Mouse (Mus musculus) MEL (cell line): ENCODE results near the gene Tjp1.

ENCODE experiments used
- BHLHE40 ChIP-seq: IDR thresholded peaks from 2 replicates; pipeline ENCODE4 v1.6.1; 2012; ENCODE audit warnings: low read depth, mild to moderate bottlenecking, inconsistent platforms, low read length, improper control_type of control experiment, borderline replicate concordance
- CHD1 ChIP-seq: IDR thresholded peaks from 2 replicates; pipeline ENCODE4 v1.6.1; 2012; ENCODE audit warnings: low read depth, mild to moderate bottlenecking, inconsistent platforms, low read length, improper control_type of control experiment
- CTCF ChIP-seq, 3 experiments: IDR thresholded peaks in 2 of 3; conservative IDR thresholded peaks in 1 of 3; 2 replicates each; pipeline ENCODE4 v1.5.1; 2011 to 2012; ENCODE audit warnings: low read length in 3 of 3, low read depth in 2 of 3, mild to moderate bottlenecking in 2 of 3, improper control_type of control experiment in 1 of 3, inconsistent platforms in 1 of 3, mixed read lengths in 1 of 3, moderate library complexity in 1 of 3; ENCODE audit not compliant: control insufficient read depth in 1 of 3, insufficient read depth in 1 of 3, poor library complexity in 1 of 3, severe bottlenecking in 1 of 3
- E2F4 ChIP-seq: IDR thresholded peaks from 2 replicates; pipeline ENCODE4 v1.6.1; 2011; ENCODE audit warnings: low read depth, low read length, improper control_type of control experiment, borderline replicate concordance
- ELF1 ChIP-seq: IDR thresholded peaks from 2 replicates; pipeline ENCODE4 v1.6.1; 2014; ENCODE audit warnings: low read depth, mild to moderate bottlenecking, inconsistent platforms, low read length, improper control_type of control experiment, moderate library complexity
- EP300 ChIP-seq, 2 experiments: IDR thresholded peaks; 2 replicates each; pipeline ENCODE4 v1.6.1; 2011; ENCODE audit warnings: improper control_type of control experiment in 2 of 2, low read length in 2 of 2, low read depth in 1 of 2, mild to moderate bottlenecking in 1 of 2
- HCFC1 ChIP-seq: IDR thresholded peaks from 2 replicates; pipeline ENCODE4 v1.6.1; 2012; ENCODE audit warnings: low read depth, mild to moderate bottlenecking, inconsistent platforms, low read length, improper control_type of control experiment, moderate library complexity
- NRF1 ChIP-seq: IDR thresholded peaks from 2 replicates; pipeline ENCODE4 v1.6.1; 2014; ENCODE audit warnings: low read depth, mild to moderate bottlenecking, inconsistent platforms, low read length, improper control_type of control experiment, moderate library complexity; ENCODE audit not compliant: poor library complexity, insufficient read depth, severe bottlenecking
- RCOR1 ChIP-seq: IDR thresholded peaks from 2 replicates; pipeline ENCODE4 v1.6.1; 2012; ENCODE audit warnings: low read depth, mild to moderate bottlenecking, inconsistent platforms, low read length, improper control_type of control experiment
- ZC3H11A ChIP-seq: IDR thresholded peaks from 2 replicates; pipeline ENCODE4 v1.6.1; 2012; ENCODE audit warnings: low read depth, mild to moderate bottlenecking, inconsistent platforms, low read length, improper control_type of control experiment

DNA sequence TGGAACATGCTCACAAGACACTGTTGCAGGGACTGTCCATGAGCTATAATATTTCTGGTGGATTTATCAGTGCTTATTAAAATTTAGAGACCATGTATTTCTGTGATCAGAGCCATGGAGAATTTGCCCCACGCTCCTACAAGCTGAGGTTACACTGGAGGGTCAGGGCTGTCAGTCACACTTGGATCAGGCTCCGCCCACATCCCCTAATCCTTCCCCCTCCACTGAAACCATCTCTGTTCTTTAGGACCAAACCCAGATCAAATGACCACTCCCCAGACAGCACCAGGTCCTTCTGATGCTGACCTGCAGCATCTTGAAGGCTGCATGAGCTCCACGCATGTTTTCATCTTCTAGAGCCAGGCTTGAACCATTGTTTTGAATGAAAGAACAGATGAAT, 111.1 kb downstream of the Tjp1 start:
- TF ChIP-seq NRF1 (no peak), E2F4 (no peak), RCOR1 (no peak), CTCF (IDR thresholded peaks at IDR 0.05 in 2 of 3, conservative IDR thresholded peaks at IDR 0.05 in 1 of 3; ENCODE audit: control insufficient read depth in 1 of 3, insufficient read depth in 1 of 3, low read depth in 2 of 3, low read length in 3 of 3, poor library complexity in 1 of 3, severe bottlenecking in 1 of 3) (no peak), ELF1 (no peak), BHLHE40 (no peak), EP300 (IDR thresholded peaks at IDR 0.05; ENCODE audit: low read depth in 1 of 2, low read length in 2 of 2) (no peak), CHD1 (no peak), HCFC1 (no peak), ZC3H11A (no peak)
